Comparison of ENCODE assay signal across 7 mouse cellular contexts in the genomic region with DNA sequence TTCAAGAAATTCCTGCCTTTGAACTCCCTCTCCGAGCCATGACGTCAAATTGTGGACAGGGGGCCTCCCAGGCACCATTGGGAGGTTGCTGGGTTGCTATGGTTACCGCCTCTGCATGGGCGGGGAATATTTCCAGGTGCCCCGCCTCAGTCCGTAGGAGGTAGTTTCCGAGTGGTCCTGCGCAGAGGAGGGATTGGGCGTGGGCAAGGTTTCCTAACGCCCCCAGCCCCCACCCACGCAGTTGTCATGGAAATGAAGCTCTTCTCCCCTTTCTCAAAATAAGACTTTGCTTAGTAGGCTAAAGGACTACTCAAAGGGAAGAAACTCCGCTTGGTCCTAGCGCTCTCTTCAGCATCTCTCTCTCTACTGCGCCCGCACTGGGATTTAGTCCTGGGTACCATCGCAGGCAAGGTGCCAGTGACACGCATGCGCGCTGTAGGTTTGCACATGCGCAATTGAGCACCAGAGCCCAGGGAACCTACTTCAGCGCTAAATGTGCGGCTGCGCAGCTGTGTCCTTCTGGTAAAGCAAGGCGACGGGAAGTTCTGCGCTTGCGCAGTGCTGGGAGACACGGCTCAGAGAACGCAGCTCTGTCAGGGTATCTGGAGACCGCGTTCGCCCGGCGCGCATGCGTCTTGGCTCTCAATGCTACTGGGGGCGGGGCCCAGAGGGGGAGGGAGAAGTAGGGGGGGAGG. TPM values are rescaled to one million over a fixed set of nuclear protein-coding genes. Genes with fewer than 3 reads are reported as not detected.
DNase-seq lines count a peak whose midpoint lies in the region; ATAC-seq and TF ChIP-seq lines count a peak whose summit lies in the region.

TSS of gene Mypop (plus strand) at position 645 of the 695 bp plus-strand sequence.

- TF ChIP-seq POLR2A in small intestine, adult 2 months (IDR thresholded peaks at IDR 0.05; ENCODE audit: low read depth, low read length), result no peak

- H3K36me3 ChIP-seq in embryonic facial prominence, embryonic 10.5 days (replicated peaks), result peaks cover 16% of the 10 kb centered on the region
- peaks cover 7% of the 10 kb centered on the region; the same call in 1 of the 2 replicates for H3K36me3 ChIP-seq in intestine, postnatal 0 days (ENCODE audit: control insufficient read depth, insufficient read depth)
- H3K36me3 ChIP-seq in midbrain, embryonic 12.5 days, result 0 out of 2 replicates have a peak, but pooled peaks cover 4% of the 10 kb centered on the region
- no peaks in the 10 kb centered on the region for H3K36me3 ChIP-seq in small intestine, adult 2 months (ENCODE audit: control insufficient read depth, insufficient read depth, low read length)

- peaks cover 23% of the 10 kb centered on the region for H3K4me1 ChIP-seq in embryonic facial prominence, embryonic 10.5 days
- H3K4me1 ChIP-seq in intestine, postnatal 0 days (replicated peaks; ENCODE audit: control insufficient read depth, insufficient read depth, low read length), result peaks cover 9% of the 10 kb centered on the region
- peaks cover 24% of the 10 kb centered on the region for H3K4me1 ChIP-seq in midbrain, embryonic 12.5 days
- peaks cover 9% of the 10 kb centered on the region for H3K4me1 ChIP-seq in small intestine, adult 2 months (ENCODE audit: control insufficient read depth, insufficient read depth, insufficient read length, low read length)

- H3K27me3 ChIP-seq in embryonic facial prominence, embryonic 10.5 days (replicated peaks; ENCODE audit: low read depth, poor library complexity, severe bottlenecking), result peaks cover 56% of the 10 kb centered on the region
- peaks cover 29% of the 10 kb centered on the region for H3K27me3 ChIP-seq in intestine, postnatal 0 days (replicated peaks; ENCODE audit: control insufficient read depth, insufficient read depth, low read length)
- H3K27me3 ChIP-seq in midbrain, embryonic 12.5 days, result peaks cover 25% of the 10 kb centered on the region
- peaks cover 10% of the 10 kb centered on the region for H3K27me3 ChIP-seq in small intestine, adult 2 months (ENCODE audit: control insufficient read depth, insufficient read depth, low read length)

- DNase-seq in adrenal gland, postnatal 10 days, result peak; percentile 99
- peak; percentile 100 for DNase-seq in embryonic facial prominence, embryonic 10.5 days (ENCODE audit: low spot score)
- peak; percentile 83 for DNase-seq in gonadal fat pad, adult 2 months (ENCODE audit: low read depth)
- DNase-seq in left cerebral cortex, postnatal 4 days, result peak; percentile 100

- ATAC-seq in intestine, postnatal 0 days, result peak; percentile 90
- ATAC-seq in midbrain, embryonic 12.5 days (ENCODE audit: low FRiP score, low read depth), result peak; percentile 93

- H3K4me2 ChIP-seq in intestine, postnatal 0 days (replicated peaks; ENCODE audit: low read depth), result peak within 1 kb of the TSS; percentile 81
- peak within 1 kb of the TSS; percentile 73 for H3K4me2 ChIP-seq in midbrain, embryonic 12.5 days (replicated peaks)

- no peak for TF ChIP-seq CTCF in intestine, postnatal 0 days (IDR thresholded peaks at IDR 0.05; ENCODE audit: low read depth)
- peak; percentile 16; the same call in 1 of the 2 replicates for TF ChIP-seq CTCF in small intestine, adult 2 months (IDR thresholded peaks at IDR 0.05; ENCODE audit: extremely low read depth, insufficient read length, insufficient replicate concordance, low read depth, low read length)

- WGBS in embryonic facial prominence, embryonic 10.5 days, result under 1% methylated on average over 37 of the region's 37 CpGs
- WGBS in intestine, postnatal 0 days, result under 1% methylated on average over 37 of the region's 37 CpGs
- WGBS in midbrain, embryonic 12.5 days, result under 1% methylated on average over 36 of the region's 37 CpGs
- under 1% methylated on average over 37 of the region's 37 CpGs for WGBS in small intestine, adult 2 months

- intact Hi-C loops in left cerebral cortex, postnatal 4 days (cut with DNase I), result no loop called here

- peak within 1 kb of the TSS; percentile 65 for H3K4me3 ChIP-seq in embryonic facial prominence, embryonic 10.5 days
- peak within 1 kb of the TSS; percentile 45 for H3K4me3 ChIP-seq in intestine, postnatal 0 days (ENCODE audit: low read depth, low read length)
- peak within 1 kb of the TSS; percentile 56 for H3K4me3 ChIP-seq in midbrain, embryonic 12.5 days
- peak within 1 kb of the TSS; percentile 56 for H3K4me3 ChIP-seq in small intestine, adult 2 months (ENCODE audit: low read depth, low read length)

- H3K9me3 ChIP-seq in embryonic facial prominence, embryonic 10.5 days, result no peaks in the 10 kb centered on the region
- H3K9me3 ChIP-seq in intestine, postnatal 0 days (ENCODE audit: control insufficient read depth), result no peaks in the 10 kb centered on the region
- H3K9me3 ChIP-seq in midbrain, embryonic 12.5 days, result no peaks in the 10 kb centered on the region

- H3K27ac ChIP-seq in embryonic facial prominence, embryonic 10.5 days (replicated peaks), result peak within 1 kb of the TSS; percentile 80
- no peak within 1 kb of the TSS; the same call in 1 of the 2 replicates for H3K27ac ChIP-seq in intestine, postnatal 0 days (ENCODE audit: low read depth, low read length)
- H3K27ac ChIP-seq in midbrain, embryonic 12.5 days (replicated peaks), result peak within 1 kb of the TSS; percentile 95
- no peak within 1 kb of the TSS for H3K27ac ChIP-seq in small intestine, adult 2 months (ENCODE audit: insufficient read depth, low read depth, low read length)

- H3K9ac ChIP-seq in intestine, postnatal 0 days (ENCODE audit: low read depth, low read length), result 0 out of 2 replicates have a peak within 1 kb of the TSS, but pooled peaks have one; percentile 26
- H3K9ac ChIP-seq in midbrain, embryonic 12.5 days (replicated peaks), result peak within 1 kb of the TSS; percentile 69

RNA-seq across cellular contexts. Expression of gene Mypop, which starts in this region (rescaled TPM):
- 1 to 10 TPM; 6.4 to 6.8 TPM for total RNA-seq in adrenal gland, postnatal 10 days (2021)
- 4.0 and 4.1 TPM in 2 replicates for polyA plus RNA-seq in embryonic facial prominence, embryonic 10.5 days (2016; fragmentation: Nextera tagmentation; extraction: Ambion mirVana)
- polyA plus RNA-seq in gonadal fat pad, adult 2 months (2012; rRNA removed), result 3.4 and 5.6 TPM in 2 replicates
- 1.1 and 1.2 TPM in 2 replicates for polyA plus RNA-seq in intestine, postnatal 0 days (2015; fragmentation: Nextera tagmentation; extraction: Ambion mirVana)
- total RNA-seq in left cerebral cortex, postnatal 4 days (2021), result 10 to 100 TPM; 18.8 to 20.2 TPM
- polyA plus RNA-seq in midbrain, embryonic 12.5 days (2016; fragmentation: Nextera tagmentation; extraction: Ambion mirVana), result 5.3 and 6.1 TPM in 2 replicates
- 1.9 and 2.3 TPM in 2 replicates for polyA plus RNA-seq in small intestine, adult 2 months (2012; rRNA removed)

Comparison
In these comparisons a context has a peak if more than half of its experiments do, and no peak if none do; other contexts are left out.
1. H3K27ac ChIP-seq: peak in embryonic facial prominence, embryonic 10.5 days (single experiment) and midbrain, embryonic 12.5 days (single experiment); none in intestine, postnatal 0 days (single experiment) and small intestine, adult 2 months (single experiment).
2. Peak in every context shown above with its lines, with median percentiles within 50 percentile points of each other: DNase-seq and H3K4me3 ChIP-seq.